Mouse (Mus musculus): Measurements from ENCODE around the gene Cass4.

The Cass4 gene

DNA sequence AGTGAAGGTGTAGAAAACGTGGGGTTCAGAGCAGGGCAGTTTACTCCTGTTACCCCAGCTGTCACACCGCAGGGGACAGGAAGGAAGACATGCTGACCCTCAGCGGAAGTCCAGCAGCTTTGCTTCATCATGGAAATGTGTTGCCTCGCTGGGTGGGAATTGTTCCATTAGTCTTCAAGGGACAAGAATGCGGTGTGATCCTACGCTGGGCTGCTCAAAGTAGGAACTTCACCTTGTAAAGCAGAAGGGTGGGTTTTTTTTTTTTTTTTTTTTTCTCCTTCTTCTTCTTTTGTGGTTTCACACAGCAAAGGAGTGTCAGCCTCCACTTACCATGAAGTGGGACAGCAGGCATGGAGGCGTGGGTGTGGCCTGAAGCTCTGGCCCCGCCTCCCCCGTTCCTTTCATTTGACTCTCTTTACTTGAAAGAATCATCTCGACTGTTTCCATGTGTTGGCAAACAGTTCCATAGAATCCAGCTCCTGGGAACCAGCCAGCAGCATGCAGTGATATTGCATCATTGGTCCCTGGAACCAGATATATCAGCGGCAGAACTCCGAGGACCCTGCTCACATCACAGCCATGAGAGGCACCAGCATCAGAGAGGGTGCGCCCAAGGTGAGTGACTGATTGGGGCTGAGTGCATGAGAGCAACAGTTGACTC is at the start of gene Cass4:
Gene Cass4, plus strand, starts transcription at position 404 of the 661 bp plus-strand sequence.
- no peak for DNase-seq

- DNase-seq = no peak
Observed at GRCm38 (mm10) chr2:172344669-172345068, 48.9 kb upstream of the Cass4 start.

DNA sequence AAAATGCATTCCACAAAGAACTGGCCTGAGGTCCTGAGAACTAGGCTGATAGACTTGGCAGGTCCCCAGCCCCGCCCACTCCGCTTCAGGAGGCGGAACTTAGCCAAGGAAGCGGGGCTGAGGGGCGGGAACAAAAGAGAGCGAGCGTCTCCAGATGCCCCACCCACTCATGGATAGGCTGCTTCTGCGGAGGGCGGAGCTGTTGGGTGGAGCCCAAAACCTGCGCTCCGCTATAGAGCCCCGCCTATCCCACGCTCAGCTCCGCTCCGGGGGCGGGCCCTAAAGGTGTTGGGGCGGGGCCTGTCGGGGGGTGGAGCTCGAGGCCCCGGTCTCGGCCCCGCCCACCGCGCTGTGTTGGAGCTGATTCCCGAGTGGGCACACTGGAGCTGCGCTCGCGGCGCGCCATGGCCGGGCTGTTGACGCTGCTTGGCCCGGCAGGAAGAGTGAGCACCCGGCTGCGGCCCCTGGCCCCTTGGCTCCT is 48.3 kb upstream of the Cass4 start, which contains the start of gene Fam210b:
Gene Fam210b, plus strand, starts transcription at position 308 of the 481 bp plus-strand sequence.
- peak; percentile 99 for DNase-seq

GRCm38 (mm10) chr2:172346034-172346929 is 47.3 kb upstream of the Cass4 start:
- DNase-seq = peak; percentile 49

- DNase-seq = peak; percentile 51
Observed at GRCm38 (mm10) chr2:172346933-172347611, 46.5 kb upstream of the Cass4 start.

DNA sequence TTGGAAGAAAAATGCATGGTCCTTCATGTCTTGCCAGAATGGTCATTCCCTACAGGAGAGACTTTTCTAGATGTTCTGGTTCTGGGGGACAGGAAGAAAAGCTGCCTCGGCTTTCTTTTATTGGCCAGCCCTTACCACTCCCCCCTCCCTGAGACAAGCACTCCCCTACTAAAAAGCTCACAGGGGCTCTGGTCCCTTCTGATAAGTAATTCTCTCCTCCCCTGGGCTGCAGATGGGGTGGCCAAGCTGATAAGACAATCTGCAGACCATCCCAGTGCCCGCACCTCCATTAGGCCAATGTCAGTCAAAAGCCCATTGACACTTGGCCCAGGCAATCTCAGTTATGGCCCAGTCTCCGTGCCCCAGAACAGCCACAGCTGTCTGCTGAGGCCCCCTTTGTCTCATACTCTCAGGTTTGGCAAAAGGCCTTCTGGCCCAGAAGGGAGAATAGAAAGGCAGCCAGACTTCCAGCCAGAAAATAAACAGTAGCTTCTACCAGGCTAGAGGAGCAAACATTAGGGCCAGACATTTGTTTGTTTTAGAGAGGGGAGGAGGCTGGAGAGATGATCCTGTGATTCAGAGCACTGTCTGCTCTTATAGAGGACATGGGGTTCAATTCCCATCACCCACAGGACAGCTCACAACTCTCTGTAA is 45.2 kb upstream of the Cass4 start:
- DNase-seq = no peak

GRCm38 (mm10) chr2:172349776-172350175 is 43.8 kb upstream of the Cass4 start:
- DNase-seq = no peak

- DNase-seq = no peak
Observed at GRCm38 (mm10) chr2:172350773-172351172, 42.8 kb upstream of the Cass4 start.

- peak; percentile 59 for DNase-seq
Observed at GRCm38 (mm10) chr2:172353218-172353617, 40.4 kb upstream of the Cass4 start.

GRCm38 (mm10) chr2:172354761-172355160 is 38.8 kb upstream of the Cass4 start:
- no peak for DNase-seq

DNA sequence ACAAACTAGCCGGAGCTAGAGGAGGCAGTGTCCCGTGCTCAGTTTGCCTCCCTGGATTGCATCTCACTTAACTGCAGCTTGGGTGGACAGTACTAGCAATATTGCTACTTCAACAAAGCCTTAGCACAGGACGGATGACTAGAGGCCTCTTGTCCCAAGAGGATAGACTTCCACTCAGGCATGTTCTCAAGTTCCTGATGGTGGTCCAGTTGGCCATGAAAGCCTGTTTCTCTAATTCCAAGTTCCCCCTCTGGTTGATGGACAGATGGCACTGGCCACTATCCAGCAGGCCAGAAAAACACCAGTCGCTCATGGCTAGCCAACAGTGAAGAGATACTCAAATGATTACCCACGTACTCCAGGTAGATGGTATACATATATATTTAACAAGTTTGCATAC is 37.8 kb upstream of the Cass4 start:
- DNase-seq = no peak

GRCm38 (mm10) chr2:172363176-172363575 is 30.4 kb upstream of the Cass4 start:
- DNase-seq = no peak

DNA sequence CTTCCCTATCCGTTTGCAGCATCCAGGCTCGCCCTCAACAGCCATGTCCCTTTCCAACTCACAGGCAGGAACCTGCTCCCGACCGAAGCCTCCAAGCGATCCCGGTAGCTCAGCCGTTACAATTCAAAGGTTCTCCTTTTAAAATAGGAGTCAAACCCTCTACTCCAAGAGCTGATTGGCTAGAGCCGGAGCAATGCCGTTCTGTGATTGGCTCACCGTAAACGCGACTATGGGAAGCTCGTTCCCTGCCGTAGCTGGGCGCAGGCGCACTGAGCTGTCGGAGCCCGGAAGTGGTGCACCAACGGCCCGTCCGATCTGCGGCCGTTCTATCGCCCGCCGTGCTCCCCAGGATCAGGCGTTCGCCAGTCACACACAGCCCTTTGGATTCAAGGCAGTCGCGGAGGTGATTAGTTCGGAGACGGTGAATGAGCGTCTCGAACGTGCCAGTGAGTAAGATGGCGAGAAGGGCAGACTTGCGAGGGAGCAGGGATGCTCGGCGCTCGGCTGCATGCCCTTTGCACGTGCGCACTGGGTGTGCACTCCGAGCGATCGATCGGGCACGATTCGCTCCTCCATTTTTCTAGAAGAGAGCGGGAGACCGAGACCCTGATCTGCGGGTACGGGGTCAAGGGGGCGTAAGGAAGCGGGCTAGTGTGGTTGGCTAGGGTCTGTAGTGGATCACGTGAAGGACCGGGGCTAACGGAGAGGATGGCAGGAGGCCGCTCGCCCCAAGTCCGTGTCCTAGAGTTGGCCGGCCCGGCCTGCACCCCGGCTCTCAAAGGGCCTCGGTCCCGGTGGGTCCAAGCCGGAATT is 23.0 kb upstream of the Cass4 start, which contains the start of the genes Aurka and Cstf1:
Gene Aurka, minus strand, starts transcription at position 125 of the 813 bp plus-strand sequence.
Gene Cstf1, plus strand, starts transcription at position 271 of the 813 bp plus-strand sequence.
- peak; percentile 98 for DNase-seq

- no peak for DNase-seq
Observed at GRCm38 (mm10) chr2:172371258-172371657, 22.3 kb upstream of the Cass4 start.

GRCm38 (mm10) chr2:172376551-172376950 is 17.0 kb upstream of the Cass4 start:
- DNase-seq = no peak

DNA sequence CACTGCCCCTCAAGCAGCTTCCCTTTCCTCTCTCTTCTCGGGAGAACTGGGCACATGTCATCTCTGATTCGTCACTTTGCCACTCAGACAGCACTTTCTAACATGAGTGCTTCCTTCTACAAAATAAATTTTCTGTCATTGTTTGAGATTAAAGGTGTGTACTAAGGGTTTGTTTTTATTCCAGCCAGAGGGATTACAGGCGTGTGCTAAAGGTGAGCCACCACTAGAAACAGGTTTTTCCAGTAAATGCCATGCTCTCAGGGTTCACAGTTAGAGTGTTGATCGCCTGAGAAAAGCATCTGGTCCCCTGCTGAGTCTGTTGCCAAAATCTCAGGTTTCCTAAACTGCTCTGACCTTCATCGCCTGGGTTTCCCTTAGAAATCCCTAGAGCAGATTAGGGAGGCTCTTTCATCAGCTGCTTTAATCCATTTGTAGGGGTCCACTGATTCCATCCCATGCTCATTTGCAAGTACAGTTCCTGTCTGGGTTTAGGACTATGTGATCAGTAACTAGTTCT is 16.5 kb upstream of the Cass4 start:
- no peak for DNase-seq

- peak; percentile 31 for DNase-seq
Observed at GRCm38 (mm10) chr2:172378332-172378731, 15.3 kb upstream of the Cass4 start.

GRCm38 (mm10) chr2:172380513-172380912 is 13.1 kb upstream of the Cass4 start:
- DNase-seq = no peak

DNA sequence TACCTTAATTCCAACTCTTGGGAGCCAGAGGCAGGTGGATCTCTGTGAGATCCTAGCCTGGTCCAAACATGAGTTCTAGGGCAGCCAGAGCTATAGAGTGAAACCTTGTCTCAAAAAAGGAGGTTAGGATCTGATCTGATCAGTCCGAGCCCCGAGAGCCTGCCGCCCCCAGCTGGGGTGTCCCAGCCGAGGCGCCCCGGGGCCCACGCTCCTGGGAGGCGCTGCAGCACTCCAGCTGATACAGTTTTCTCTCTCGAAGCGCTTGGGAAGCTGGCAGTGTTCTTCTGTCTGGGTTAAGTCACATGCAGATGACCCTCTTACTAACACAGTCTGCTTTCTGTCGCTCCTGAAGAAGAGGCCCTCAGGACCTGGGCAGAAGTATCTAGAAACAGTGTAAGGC is 12.3 kb upstream of the Cass4 start:
- DNase-seq = no peak

DNA sequence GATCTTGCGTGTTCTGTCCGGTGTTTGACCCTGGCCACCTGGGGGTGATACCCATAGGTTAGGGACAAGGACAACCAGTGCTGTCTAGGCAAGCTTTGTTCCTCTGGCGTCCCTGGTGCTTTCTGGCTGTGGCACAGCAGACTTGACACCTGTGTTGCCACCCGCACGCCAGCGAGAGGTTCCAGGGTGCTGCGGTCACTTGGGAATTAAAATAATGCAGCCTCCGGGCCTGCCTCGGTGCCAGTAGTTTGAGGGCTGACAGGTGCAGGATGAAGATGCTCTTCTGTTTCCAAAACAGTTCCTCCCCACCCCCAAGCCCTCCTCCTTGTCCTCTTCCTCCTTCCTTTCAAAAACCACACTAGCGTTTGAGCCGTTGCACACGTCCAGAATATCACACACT is 11.7 kb upstream of the Cass4 start:
- DNase-seq = no peak

DNA sequence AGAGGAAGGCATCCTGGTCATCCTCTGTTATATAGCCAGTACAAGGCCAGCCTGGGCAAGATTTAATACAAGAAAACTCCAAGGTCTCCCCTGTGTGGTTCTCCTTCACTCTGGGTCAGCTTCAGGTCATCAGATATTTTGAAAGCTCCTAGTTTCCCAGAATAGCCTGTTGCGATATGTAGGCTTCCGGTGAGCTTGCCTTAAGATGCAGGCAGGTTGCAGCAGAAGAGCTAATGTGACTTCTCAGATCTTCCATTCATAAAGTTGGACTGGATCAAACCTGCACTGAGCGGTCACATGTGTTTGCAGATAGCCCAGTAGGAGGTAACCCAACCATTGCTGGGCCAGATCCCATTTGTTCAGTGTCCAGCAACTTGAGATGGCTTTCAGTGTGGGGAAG is 8.9 kb upstream of the Cass4 start:
- DNase-seq = no peak

Data from retina, postnatal 1 day (tissue).